Mouse (Mus musculus) hindbrain, embryonic 12.5 days (tissue): ENCODE measurements around the gene Creb3l1. TPM values are rescaled to one million over a fixed set of nuclear protein-coding genes. Genes with fewer than 3 reads are reported as not detected.

ENCODE experiments used
- microRNA-seq: library from miRNA; unstranded; fragments of <30 nt; microRNA quantifications from one replicate; pipeline ENCODE4, GENCODE M21; 2017
- polyA plus RNA-seq: library from polyadenylated mRNA; unstranded; fragments of >200 nt; fragmentation: Nextera tagmentation; extraction: Ambion mirVana; gene quantifications from 2 replicates; pipeline ENCODE4 v1.2.1, GENCODE M21; 2016

Creb3l1 gene
- polyA plus RNA-seq, 1 experiment from 2014 or later = 2.1 TPM

Small RNA genes within 50 kb of the gene (microRNA-seq; reads per million reads assigned to microRNA genes)
- not detected for gene Mir6999

Other genes with a start within 250 kb of the Creb3l1 start
- gene Chrm4, start 97.3 kb downstream of the Creb3l1 start, polyA plus RNA-seq = 0.77 and 1.0 TPM in 2 replicates
- gene Mdk, start 92.2 kb downstream of the Creb3l1 start, polyA plus RNA-seq = 904 and 962 TPM in 2 replicates
- 0.50 and 0.57 TPM in 2 replicates for gene Gm9821, start 78.8 kb downstream of the Creb3l1 start, polyA plus RNA-seq
- gene Dgkz, start 48.6 kb downstream of the Creb3l1 start, polyA plus RNA-seq = 30.9 and 31.9 TPM in 2 replicates
- 40.4 and 41.4 TPM in 2 replicates for gene Phf21a, start 68.6 kb upstream of the Creb3l1 start, polyA plus RNA-seq